Mouse (Mus musculus) spleen, adult 10 weeks (tissue): ENCODE results near the gene Fbxo8. TPM values are rescaled to one million over a fixed set of nuclear protein-coding genes. Genes with fewer than 3 reads are reported as not detected.

ENCODE experiments used
- polyA plus RNA-seq: library from polyadenylated mRNA; stranded (reverse); fragments of 350-450 nt; fragmentation: Illumina TruSeq; extraction: RNeasy Lipid Tissue Mini Kit (QIAGEN cat#74804); gene quantifications from one replicate; pipeline ENCODE4 v1.2.3, GENCODE M21; 2015; ENCODE audit warnings: low replicate concordance; ENCODE audit not compliant: insufficient read depth

Gene Fbxo8
- 38.0 TPM for polyA plus RNA-seq

DNA sequence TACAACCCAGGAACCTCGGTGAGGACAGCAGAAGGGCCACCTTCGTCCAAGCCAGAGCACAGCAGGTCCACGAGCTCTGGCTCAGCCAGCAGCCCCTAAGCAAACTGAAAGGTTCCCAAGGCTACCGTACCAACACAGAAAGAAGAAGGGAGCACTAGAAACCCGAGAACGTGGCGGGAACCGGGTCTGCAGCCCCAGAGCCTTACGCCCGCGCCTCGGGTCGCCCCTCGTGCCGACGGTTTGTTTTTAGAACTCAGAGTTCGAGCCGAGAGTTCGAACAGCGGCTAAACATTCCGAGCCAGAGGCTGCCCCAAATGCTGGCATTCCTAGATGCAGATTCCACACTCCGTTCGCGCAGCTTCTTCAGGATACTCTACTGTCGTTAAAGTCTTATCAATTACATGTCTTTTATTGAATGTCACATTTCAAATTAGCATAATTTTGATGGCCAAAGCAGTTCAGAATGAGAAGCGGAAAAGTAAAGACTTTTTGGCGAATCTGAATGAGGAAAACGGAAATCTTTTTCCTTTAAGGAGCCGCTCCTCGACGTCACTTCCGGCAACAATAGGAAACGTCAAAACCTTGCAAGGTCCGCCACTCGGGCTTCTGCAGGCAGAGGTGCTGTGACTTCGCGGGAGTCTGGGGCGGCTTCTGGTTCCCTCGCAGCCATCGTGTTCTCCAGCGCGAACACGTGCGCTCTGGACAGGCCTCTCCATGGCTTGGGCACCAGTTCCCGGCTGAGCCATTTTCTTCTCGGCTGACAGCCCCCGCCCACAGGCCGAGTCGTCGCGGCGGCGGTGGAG is at the start of gene Fbxo8, which contains the start of gene Cep44:
Gene Fbxo8, plus strand, starts transcription at position 533 of the 803 bp plus-strand sequence.
Gene Cep44, minus strand, starts transcription at position 490 of the 803 bp plus-strand sequence.

Other genes with a start within 250 kb of the Fbxo8 start
- gene Cep44, start within 50 bp of the Fbxo8 start, polyA plus RNA-seq: 26.6 TPM